Mouse (Mus musculus): Measurements from ENCODE around the gene Bach1.
A peak's percentile ranks its signal among the peaks of the same experiment; 100 is the strongest.

The Bach1 gene

DNA sequence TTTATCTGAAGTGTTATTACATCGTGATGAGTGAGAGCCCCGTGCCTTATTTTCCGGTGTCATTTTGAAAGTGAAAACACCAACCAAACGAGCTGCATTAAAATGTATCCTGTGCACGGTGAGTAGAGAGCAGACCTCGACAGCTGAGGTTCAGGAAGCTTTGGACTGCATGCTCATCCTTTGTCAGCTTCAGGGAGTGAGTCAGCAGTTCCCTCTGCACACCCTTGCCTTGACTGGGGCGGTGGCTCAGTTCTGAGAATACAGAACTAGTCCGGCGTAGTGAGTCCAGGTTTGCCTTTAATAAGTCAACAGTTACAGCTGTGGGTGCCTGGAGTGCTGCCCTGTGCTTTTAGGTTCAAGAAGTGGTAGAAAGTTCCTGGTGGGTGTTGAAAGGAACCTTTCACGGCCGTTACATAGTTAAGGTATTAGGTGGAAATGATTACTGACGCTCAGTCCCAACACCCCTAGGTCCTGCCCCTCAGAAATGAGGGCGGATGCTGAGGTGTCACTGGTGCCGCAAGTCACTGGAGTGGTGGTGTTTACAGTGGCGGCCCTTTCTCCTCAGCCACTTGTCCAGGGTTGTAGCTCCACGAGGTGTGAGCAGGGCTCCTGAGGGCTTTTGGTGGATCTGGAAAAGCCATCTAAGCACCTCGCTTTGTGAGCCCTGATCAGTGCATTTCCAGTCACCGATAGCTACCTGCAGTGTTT, 14.4 kb downstream of the Bach1 start:
- peak; percentile 86 for DNase-seq (ENCODE audit: low read depth)

DNA sequence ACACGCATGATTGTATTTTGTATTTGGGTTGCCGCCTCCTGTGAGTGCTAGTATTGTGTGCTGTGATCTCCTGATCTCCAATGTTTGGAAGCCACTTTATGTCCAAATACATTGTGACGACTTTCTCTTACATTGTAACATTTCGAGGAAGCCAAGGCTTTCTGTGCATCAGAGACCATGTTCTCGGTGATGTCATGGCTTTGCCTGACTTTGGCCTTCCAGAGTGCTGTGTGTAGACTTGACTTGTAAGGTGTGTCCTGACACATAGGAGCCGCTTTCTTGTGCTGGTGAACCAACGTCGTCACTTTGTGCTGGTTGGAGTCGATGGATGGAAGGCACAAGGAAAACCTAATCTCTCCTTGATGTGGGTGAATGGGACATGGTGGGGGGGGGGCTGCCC, 15.8 kb downstream of the Bach1 start:
- DNase-seq (ENCODE audit: low read depth), result no peak

DNA sequence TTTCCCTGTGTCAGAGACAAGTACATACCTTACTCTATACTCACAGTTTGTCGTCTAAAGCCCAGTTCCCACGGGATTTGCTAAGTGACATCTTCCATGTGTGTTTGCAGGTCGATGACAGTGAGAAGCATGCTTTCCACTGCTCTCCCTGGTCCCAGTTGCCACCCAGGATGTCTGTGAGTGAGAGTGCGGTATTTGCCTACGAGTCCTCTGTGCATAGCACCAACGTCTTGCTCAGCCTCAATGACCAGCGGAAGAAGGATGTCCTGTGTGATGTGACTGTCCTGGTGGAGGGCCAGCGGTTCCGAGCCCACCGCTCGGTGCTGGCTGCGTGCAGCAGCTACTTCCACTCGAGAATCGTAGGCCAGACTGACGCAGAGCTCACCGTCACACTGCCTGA, 16.5 kb downstream of the Bach1 start:
- no peak for DNase-seq (ENCODE audit: low read depth)

DNA sequence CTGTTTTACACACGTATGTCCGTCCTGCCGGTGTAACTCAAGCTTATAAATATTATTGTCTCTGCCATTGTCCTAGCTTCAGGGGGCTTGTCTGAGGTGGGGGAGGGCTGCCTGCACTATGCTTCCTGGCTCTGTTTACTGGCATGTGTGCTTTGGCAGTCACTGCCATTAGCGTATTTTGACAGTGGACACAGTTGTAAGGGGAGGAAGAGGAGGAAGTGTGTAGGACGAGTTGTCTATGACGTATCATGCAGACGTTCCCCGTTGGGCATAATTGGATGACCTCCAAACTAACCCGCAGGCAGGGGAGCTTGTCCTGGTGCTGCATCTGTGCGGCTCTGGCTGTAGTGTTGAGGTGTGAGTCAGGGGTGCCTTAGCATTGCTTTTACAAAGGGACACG, 17.5 kb downstream of the Bach1 start:
- DNase-seq (ENCODE audit: low read depth), result no peak

DNA sequence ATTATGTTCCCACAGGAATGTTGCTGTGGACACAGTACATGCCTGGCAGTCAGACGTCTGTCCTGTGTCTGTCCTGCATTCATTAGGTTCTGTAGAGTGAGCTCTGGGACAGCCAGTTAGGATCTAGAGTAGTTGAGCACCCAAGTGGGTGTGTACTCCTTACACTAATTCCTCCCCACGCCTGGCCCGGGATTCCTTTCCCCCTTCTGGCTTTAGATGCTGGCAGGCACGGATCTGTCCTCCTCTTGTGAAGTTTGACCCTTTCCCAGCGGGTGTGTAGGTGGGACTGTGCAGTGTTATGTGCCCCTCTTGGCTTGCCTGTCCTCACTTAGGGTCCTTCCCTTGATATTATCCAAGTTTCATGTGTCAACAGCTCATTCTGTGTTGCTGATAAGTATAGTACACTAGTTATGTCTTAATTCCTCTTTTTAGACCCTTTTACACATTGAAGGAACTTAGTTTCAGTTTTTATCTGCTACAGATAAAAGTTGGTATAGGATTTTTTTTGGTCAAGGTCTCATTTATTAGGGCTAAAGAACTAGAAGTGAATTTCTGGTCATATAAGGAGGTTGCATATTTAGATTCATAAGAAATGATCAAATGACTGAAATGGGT, 18.4 kb downstream of the Bach1 start:
- DNase-seq (ENCODE audit: low read depth), result no peak

DNA sequence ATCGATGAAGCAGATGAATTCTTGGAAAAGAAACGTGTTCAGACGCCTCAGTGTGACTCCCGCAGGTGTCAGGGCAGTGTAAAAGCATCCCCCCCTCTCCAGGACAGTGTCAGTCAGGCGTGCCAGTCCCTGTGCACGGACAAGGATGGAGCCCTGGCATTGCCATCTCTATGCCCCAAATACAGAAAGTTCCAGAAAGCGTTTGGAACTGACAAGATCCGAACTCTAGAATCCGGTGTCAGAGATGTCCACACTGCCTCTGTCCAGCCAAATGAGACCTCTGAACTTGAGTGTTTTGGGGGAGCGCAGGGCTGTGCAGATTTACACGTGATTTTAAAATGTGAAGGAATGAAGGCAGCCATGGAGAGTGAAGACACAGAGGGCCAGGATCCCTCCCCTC, 20.3 kb downstream of the Bach1 start:
- no peak for DNase-seq (ENCODE audit: low read depth)

DNA sequence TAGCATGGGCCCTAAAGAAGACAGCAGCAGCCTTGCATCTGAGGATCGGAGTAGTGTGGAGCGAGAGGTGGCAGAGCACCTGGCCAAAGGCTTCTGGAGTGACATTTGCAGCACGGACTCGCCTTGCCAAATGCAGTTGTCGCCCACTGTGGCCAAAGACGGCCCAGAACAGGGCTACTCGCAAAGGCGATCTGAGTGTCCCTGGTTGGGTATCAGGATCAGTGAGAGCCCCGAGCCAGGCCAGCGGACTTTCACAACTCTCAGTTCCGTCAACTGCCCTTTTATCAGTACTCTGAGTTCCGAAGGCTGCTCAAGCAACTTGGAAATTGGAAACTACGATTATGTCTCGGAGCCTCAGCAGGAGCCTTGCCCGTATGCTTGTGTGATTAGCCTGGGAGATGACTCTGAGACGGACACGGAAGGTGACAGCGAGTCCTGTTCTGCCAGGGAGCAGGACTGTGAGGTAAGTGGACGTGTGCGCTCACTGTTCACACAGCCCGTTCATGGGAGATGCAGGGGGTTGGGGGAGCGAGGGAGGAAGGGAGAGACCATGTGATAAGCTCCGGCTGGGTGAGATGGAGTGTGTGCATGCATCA, 21.0 kb downstream of the Bach1 start:
- DNase-seq (ENCODE audit: low read depth), result no peak

DNA sequence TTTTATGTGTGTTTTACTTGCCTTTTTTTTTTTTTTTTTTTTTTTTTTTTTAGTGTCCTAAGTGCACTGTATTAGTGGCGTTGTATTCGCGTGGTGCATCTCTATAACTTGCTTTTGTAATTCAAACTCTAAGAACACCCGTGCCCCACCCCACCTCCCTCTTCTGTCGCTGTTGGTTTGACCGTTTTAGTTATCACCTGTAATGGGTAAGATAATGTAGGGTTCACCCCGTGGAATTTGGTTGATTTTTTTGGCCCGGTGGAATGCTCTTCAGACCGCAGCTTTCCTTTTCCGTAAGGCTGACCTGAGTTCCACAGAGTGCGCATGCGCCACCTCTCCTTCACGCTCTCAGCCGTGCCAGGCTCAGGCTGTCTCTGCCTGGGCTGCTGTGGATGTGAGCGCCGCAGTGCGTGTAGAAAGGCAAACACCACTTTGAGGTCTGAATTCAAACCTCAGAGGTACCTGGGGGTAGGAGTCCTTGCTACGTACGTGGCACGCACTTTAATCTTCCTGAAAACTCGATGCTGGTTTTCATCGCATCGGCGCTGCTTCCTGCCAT, 22.2 kb downstream of the Bach1 start:
- no peak for DNase-seq (ENCODE audit: low read depth)

DNA sequence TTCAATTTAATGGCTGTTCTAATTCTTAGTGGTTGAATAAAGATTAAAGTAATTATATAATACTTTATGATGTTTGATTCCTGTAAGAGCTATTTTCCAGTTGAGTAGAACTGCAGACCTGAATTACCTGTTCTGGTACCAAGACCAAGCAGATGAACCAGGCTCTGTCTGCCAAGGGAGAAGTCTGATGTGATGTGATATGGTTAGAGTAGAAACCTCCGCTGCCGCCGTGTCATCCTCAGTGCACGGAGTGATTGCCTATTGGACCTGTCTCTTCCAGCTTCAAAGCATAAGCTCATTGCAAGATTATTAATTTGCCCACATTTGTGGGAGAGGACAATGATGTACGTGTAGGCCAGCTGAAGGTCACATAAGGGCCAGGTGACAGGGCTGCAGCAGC, 24.1 kb downstream of the Bach1 start:
- no peak for DNase-seq (ENCODE audit: low read depth)

DNA sequence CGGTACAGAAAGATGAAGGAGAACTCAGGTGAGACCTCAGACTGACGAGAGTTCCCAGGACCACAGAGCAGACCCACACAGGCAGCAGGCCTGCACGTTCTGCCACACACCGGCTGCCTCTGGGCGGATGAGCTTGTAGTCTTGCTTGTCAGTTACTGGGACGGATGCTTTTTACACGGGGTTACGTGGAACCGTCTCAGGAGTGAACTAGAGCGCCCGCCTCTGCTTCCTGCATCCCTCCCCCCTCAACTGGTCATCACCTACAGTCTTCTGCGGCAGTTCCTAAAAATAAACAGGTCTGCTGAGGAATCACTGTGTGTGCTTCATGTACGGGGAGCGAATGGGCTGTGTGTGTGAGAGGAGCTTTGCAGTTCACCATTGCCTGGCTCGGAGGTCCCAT, 24.7 kb downstream of the Bach1 start:
- peak; percentile 61 for DNase-seq (ENCODE audit: low read depth)

DNA sequence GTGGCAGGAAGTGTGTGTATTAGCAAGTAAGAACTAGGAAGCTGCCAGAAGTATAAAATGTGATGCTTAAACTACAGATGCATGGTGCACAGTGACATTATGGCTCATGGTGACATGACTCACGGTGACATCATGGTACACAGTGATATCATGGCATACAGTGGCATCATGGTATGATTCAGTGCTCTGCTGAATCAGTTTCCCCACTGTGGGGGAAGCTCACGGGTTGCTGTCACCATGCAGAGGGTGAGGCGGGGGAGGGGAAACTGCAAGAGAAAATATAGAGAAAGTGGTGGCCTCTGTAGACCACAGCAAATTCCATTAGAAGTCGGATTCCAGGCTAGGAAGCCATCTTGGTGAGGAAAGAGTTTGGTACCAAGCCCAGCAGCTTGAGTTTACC, 26.1 kb downstream of the Bach1 start:
- DNase-seq (ENCODE audit: low read depth), result peak; percentile 53

DNA sequence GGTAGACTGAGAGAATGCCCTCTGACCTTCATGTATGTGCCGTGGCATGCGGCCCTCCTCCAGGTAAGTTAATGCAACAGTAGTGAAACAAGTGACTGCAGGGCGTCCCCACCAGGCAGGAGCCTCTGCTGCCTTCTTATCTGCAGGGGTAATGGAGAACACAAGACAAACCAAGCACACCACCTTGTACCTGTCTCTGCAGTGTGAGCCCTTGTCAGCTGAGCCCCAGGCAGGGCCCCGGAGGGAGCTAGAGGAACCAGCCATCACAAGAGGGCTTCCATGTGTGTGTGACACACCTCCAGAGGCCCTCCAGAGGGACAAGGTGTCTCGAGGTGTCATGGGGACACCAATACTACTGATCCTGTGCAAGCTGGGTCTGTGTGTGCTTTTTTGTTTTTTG, 26.5 kb downstream of the Bach1 start:
- no peak for DNase-seq (ENCODE audit: low read depth)

DNA sequence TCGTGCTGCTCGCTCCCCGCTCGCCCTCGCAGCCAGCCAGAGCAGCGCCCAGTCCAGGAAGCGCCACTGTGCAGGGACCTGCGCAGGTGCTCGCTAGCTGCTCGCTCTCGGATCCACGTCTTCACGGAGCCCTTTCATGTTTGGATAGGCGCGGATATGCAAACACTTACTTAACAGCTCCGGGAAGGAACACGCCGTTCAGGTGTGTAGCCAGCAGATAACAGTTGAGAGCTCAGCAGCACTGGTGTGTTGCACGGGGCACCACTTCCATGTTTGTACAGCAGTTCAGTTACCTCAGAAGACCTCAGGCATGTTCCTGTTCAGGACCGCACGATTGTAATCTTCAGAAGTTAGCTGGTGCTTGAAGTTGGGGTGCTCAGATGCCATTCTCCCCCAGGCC, 27.2 kb downstream of the Bach1 start:
- peak; percentile 63 for DNase-seq (ENCODE audit: low read depth)

DNA sequence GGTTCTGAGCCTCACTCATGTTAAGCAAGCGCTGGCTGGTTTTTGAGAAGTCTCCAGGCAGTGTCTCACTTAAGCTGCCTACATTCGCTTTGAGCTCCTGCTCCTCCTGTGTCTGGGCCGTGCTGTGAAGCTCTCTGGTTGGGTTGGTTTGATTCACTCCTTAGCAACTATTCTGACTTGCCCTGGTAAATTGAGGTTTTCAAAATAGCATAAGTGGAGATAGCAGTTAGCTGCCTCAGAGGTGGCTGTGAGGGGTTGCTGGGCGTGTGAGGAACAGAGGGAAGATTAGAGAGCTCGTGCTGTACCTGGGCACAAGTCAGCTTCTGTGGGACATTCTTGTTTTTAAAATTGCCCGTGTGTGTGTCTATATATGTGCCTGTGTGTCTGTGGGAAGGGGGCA, 27.6 kb downstream of the Bach1 start:
- DNase-seq (ENCODE audit: low read depth), result no peak

DNA sequence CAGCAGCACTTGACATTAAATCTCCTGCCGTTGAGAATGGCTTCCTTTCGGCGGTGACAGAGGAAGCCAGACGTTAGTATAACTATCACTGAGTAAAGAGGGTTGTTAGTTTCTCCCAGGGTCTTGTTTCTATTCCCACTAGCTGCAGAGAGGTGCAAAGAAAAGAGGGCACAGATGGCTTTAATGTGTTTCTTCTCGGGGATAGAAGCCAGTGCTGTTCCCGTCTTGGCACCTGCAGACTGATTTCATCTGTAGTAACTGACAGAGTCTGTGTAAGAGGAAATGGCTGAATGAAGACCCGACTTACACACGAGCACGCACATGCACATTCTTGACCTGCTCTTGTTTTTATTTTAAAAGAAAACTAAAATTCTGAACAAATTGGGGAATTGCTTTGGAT, 28.5 kb downstream of the Bach1 start:
- DNase-seq (ENCODE audit: low read depth), result no peak

DNA sequence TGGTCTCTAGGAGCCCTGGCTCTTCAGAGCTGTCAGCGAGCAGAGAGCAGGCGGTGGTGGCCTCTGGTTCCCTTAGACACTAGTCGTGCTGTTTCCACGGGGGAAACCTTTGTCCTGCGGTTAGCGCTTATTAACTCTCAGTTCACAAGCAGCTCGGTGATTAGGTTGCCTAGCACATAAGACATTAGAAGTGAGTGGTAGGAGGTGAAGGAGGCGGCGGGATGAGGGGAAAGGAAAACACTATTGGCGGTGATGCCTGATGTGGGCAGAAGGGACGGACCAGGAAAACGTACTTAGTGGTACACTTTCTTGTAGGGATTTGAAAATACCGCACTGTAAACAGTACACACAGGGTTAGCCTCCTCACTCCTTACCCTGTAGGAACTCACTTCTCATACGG, 29.2 kb downstream of the Bach1 start:
- no peak for DNase-seq (ENCODE audit: low read depth)

DNA sequence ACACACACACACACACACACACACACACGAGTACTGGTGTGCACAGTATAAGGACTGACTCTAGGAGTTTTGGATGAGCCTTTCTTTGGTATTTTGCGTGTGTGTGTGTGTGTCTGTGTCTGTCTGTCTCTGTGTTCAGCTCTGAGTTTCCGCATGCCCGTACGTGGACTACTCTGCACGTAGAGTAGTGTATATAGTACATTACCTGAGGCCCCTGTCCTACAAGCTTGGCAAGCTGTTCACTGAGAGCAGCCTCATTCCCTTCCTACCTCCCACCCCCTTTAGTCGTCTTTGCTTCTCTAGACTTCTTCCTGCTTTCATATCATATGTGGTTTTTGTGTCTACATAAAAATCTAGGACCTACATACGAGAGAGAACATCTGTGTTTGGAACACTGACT, 30.0 kb downstream of the Bach1 start:
- DNase-seq (ENCODE audit: low read depth), result no peak

DNA sequence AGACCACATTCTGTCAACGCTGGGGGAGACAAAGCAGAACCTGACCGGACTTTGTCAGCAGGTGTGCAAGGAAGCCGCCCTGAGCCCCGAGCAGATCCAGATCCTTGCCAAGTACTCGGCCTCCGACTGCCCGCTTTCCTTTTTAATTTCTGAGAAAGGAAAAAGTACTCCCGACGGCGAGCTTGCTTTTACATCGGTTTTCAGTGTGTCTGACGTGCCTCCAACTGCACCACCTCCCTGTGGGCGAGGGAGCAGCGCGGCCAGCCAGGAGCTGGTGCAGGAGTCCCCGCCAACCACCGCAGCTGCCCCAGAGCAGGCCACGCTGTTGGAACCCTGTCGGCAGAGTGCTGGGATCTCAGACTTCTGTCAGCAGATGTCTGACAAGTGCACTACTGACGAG, 30.7 kb downstream of the Bach1 start:
- no peak for DNase-seq (ENCODE audit: low read depth)

DNA sequence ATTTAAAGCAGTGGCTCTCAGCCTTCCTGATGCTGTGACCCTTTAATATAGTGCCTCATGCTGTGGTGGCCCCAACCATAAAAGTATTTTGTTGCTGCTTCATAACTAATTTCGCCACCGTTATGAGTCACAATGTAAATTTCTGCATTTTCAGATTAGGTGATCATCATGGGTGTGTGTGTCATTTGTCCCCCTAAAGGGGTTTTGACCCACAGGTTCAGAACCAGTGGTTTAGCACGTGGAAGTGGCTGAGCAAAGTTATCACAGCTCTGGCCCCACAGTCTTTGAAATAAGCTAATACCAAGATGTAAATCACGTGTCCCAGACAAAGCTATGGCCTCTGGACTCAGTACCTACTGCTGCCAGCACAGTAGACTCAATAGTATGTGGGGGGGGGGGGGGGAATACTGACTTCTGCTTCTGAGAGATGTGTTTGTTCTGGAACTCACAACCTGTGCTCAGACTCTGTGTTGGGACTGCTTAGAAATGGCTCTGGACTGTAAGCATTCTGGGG, 36.2 kb downstream of the Bach1 start:
- DNase-seq (ENCODE audit: low read depth), result no peak

DNA sequence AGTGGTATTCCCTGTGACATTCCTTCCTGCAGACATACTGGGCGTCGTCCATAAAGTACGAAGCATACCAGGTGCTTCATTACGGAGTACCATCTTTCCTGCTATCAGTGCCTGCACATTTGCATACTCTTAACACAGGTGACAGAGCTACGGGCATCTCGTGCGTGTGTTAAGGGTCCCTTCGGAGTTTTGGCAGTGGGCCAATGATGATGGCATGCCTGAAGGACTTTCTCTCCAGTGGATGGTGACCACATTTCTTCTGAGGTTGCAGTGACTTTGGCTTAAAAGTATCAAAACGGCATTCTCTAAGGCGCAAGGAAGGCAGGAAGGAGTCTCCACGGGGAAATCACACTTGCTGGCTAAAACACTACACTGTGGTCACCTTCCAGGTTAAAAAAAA, 37.4 kb downstream of the Bach1 start:
- DNase-seq (ENCODE audit: low read depth), result no peak

DNA sequence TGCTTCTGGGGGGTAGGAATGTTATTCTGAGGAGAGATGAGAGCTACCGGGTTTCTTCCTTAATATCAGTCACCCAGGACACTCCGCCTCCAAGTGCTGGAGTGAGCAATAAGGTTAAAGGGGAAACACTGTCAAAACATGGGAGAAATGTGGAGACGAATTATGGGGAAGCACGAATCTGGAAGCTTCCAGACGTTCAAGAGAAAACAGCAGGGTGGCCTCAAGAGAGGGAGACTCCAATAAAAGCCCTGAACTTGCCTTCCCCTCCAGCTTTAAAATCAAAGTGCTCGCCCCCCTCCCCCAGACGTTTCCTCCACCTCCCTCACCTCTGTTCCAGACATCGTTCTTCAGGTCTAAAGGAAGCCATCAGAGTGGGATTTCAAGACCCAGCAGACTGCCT, 38.6 kb downstream of the Bach1 start:
- no peak for DNase-seq (ENCODE audit: low read depth)

DNA sequence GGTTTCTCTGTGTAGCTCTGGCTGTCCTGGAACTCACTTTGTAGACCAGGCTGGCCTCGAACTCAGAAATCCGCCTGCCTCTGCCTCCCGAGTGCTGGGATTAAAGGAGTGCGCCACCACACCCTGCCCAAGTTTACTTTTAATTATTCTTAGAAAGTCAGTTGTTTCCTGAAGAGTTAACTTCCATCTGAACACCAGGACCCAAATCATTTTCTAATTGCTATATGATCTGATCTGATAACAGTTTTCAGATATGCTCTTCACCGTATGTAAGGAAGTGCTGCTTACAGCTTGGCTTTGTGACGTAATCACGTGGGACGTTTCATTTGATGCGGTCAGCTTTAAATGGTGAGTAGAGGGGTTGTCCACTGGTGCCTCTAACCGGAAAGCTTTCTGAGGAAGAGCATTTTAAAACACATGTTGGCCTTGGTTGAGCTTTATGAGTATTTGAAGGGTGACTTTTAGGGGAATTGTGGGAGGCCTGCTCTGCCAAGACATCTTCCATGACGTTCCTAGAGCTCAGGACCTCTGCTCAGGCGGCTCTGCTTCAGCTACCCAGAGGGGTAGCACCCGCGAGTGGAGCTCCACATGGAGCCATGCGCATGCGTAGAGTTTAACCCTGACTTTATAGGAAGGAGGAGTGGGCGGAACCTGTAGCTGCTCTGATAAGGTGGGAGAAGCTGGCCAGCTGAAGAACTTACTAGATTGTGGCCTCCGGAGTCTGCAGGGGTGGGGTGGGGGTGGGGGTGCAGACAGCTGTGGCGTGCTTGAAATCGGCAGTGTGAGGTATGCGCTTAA, 39.3 kb downstream of the Bach1 start:
- no peak for DNase-seq (ENCODE audit: low read depth)
